Mouse (Mus musculus): ENCODE data around the gene Krtap19-1.

DNA sequence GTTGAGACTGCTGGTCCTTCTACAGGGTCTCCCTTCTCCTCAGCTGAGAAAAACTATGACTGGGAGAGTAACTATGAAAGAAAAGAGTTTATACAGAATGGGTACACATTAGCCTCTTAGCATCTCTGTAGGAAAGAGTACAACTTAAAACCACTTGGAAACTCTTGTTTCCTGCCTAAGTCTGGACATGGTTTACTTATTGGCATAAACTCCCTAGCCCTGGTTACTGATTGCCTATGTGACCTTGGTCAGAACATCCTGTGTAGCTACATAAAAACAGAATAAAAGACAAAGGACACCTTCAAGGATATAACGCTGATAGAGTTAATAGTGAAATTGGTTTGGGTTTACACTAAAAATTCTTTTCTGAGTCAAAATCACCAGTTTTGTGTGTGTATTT is 21.8 kb downstream of the Krtap19-1 start:
- TF ChIP-seq POLR2A (IDR thresholded peaks at IDR 0.05; ENCODE audit: extremely low read depth, insufficient read depth, low read length) (no peak), CTCF (IDR thresholded peaks at IDR 0.05; ENCODE audit: low read depth, low read length) (no peak)
